Mouse (Mus musculus) naive thymus-derived CD4-positive, alpha-beta T cell, adult 2 months (primary cell): ENCODE results near the gene Nrbf2.

Experiments
- DNase-seq: peaks from one replicate; pipeline ENCODE4 v3.0.0-alpha.2; 2011; ENCODE audit warnings: low read depth

Gene Nrbf2

GRCm38 (mm10) chr10:67295331-67295730, 10.2 kb upstream of the Nrbf2 start:
- no peak for DNase-seq

GRCm38 (mm10) chr10:67291087-67291486, 6.0 kb upstream of the Nrbf2 start:
- no peak for DNase-seq

- DNase-seq, result no peak
Observed at GRCm38 (mm10) chr10:67290622-67291021, 5.5 kb upstream of the Nrbf2 start.

GRCm38 (mm10) chr10:67287877-67288276, 2.8 kb upstream of the Nrbf2 start:
- DNase-seq, result no peak

GRCm38 (mm10) chr10:67284761-67285175, 337 bp downstream of the Nrbf2 start:
- peak; percentile 68 for DNase-seq

- no peak for DNase-seq
Observed at GRCm38 (mm10) chr10:67284311-67284710, 794 bp downstream of the Nrbf2 start.

- DNase-seq, result no peak
Observed at GRCm38 (mm10) chr10:67283516-67283915, 1.6 kb downstream of the Nrbf2 start.

- DNase-seq, result no peak
Observed at GRCm38 (mm10) chr10:67282531-67282930, 2.6 kb downstream of the Nrbf2 start.

- no peak for DNase-seq
Observed at GRCm38 (mm10) chr10:67281852-67282251, 3.3 kb downstream of the Nrbf2 start.

- no peak for DNase-seq
Observed at GRCm38 (mm10) chr10:67275916-67276315, 9.2 kb downstream of the Nrbf2 start.

- peak; percentile 32 for DNase-seq
Observed at GRCm38 (mm10) chr10:67264852-67265251, 20.3 kb downstream of the Nrbf2 start.

GRCm38 (mm10) chr10:67253115-67253514, 32.0 kb downstream of the Nrbf2 start:
- DNase-seq, result no peak

GRCm38 (mm10) chr10:67252353-67252752, 32.8 kb downstream of the Nrbf2 start:
- no peak for DNase-seq

GRCm38 (mm10) chr10:67250846-67251245, 34.3 kb downstream of the Nrbf2 start:
- no peak for DNase-seq

GRCm38 (mm10) chr10:67249486-67249885, 35.6 kb downstream of the Nrbf2 start:
- no peak for DNase-seq

GRCm38 (mm10) chr10:67247145-67247544, 38.0 kb downstream of the Nrbf2 start:
- peak; percentile 66 for DNase-seq

- no peak for DNase-seq
Observed at GRCm38 (mm10) chr10:67230439-67230838, 54.7 kb downstream of the Nrbf2 start.

- DNase-seq, result no peak
Observed at GRCm38 (mm10) chr10:67226543-67226942, 58.6 kb downstream of the Nrbf2 start.

- no peak for DNase-seq
Observed at GRCm38 (mm10) chr10:67226109-67226508, 59.0 kb downstream of the Nrbf2 start.

- no peak for DNase-seq
Observed at GRCm38 (mm10) chr10:67225528-67225927, 59.6 kb downstream of the Nrbf2 start.

GRCm38 (mm10) chr10:67223942-67224341, 61.2 kb downstream of the Nrbf2 start:
- DNase-seq, result no peak

GRCm38 (mm10) chr10:67221284-67221683, 63.8 kb downstream of the Nrbf2 start:
- no peak for DNase-seq

GRCm38 (mm10) chr10:67220251-67220650, 64.9 kb downstream of the Nrbf2 start:
- no peak for DNase-seq

- no peak for DNase-seq
Observed at GRCm38 (mm10) chr10:67218873-67219565, 66.1 kb downstream of the Nrbf2 start.
